Mouse (Mus musculus): ENCODE measurements around the gene Olfr853. TPM values are rescaled to one million over a fixed set of nuclear protein-coding genes. Genes with fewer than 3 reads are reported as not detected.

Olfr853 gene
- polyA plus RNA-seq (2012; rRNA removed), result not detected in 2 replicates

DNA sequence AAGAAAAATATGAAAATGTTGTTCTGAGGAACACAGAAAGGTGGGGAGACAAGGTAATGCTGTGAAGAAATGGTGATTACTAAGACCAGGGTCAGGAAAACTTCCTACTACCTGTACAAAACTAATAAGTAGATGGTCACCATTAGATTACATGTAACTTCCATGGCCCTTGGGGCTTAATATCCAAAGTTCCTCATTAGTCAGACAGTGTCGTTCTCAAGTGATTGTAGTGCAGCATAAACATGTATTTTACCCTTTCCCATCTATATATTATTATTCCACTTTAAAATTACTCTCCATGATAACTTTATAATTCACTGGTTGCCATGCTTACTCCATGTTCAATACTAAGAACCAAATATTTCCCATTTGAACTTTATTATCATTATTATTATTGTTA is at the start of gene Olfr853:
TSS of gene Olfr853 (minus strand) at position 101 of the 400 bp plus-strand sequence.

DNA sequence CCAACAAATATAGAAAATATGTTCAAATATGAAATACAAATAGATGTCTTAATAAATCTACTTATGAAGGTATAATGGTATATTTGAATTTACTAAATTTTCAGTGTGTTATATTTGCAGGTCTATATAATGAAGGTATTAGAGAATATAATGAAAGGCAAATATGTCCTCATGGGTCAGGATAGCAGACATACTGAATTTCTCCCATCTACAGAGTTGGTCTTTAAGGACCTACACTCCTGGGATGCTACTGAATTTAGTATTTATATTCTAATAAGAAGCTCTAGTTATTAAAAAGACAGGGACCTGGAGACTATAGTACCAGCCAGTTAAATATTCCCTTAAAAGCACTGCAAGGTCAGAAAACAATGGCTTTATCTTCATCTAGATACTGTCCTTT is 41.4 kb upstream of the Olfr853 start, which contains the start of gene Olfr855:
TSS of gene Olfr855 (plus strand) at position 301 of the 400 bp plus-strand sequence.

DNA sequence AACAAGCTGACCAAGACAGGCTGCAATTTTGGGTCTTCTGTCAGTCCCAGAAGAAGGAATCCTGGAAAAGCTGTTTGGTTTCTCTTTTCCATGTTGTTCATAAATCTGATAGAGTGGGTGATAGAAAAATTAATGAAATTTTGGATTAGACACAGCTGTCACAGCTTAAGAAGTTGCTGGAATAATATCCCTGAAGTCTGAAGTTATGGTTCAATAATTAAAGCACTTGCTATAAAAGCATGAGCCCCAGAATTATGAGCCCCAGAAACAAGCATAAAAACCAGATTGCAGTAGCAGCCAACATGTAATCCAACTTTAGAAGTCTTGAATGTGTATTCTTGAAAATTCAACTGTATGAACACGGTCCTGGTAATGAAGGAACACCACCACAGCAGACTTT is 26.4 kb upstream of the Olfr853 start, which contains the start of gene Olfr854:
TSS of gene Olfr854 (minus strand) at position 101 of the 400 bp plus-strand sequence.

DNA sequence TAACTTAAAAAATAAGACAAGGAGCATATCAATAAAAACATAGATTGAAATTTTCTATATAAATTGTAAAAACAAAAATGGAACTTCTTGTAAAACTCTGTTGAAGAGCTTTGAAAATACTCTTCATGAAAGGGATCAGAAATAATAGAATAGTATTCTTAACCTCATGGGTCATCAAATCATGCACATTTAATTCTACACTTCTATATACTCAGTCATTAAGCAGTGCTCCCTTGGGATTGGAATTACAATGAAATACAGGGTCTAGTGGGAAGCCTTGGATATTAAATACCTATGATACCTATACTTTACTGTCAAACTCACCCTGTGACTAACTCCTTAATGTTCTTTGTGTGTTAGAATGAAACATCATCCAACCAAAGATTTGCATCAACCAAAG is 47.9 kb downstream of the Olfr853 start, which contains the start of gene Olfr851:
TSS of gene Olfr851 (plus strand) at position 301 of the 400 bp plus-strand sequence.

Other genes starting within 250 kb of the Olfr853 start
- not detected in 2 replicates for gene Olfr844, start 224.7 kb downstream of the Olfr853 start, polyA plus RNA-seq (2012; rRNA removed)
- gene Olfr845, start 204.6 kb downstream of the Olfr853 start, polyA plus RNA-seq (2012; rRNA removed), result not detected in 2 replicates
- not detected in 2 replicates for gene Olfr846, start 177.1 kb downstream of the Olfr853 start, polyA plus RNA-seq (2012; rRNA removed)
- gene Olfr847, start 162.4 kb downstream of the Olfr853 start, polyA plus RNA-seq (2012; rRNA removed), result not detected in 2 replicates
- gene Olfr849, start 100.8 kb downstream of the Olfr853 start, polyA plus RNA-seq (2012; rRNA removed), result not detected in 2 replicates
- not detected in 2 replicates for gene Olfr850, start 62.8 kb downstream of the Olfr853 start, polyA plus RNA-seq (2012; rRNA removed)
- gene Olfr851, start 47.8 kb downstream of the Olfr853 start, polyA plus RNA-seq (2012; rRNA removed), result not detected in 2 replicates
- not detected in 2 replicates for gene Olfr854, start 26.3 kb upstream of the Olfr853 start, polyA plus RNA-seq (2012; rRNA removed)
- gene Olfr855, start 41.5 kb upstream of the Olfr853 start, polyA plus RNA-seq (2012; rRNA removed), result not detected in 2 replicates
- gene Zfp317, start 81.0 kb upstream of the Olfr853 start, polyA plus RNA-seq (2012; rRNA removed), result 4.2 and 4.3 TPM in 2 replicates
- not detected in 2 replicates for gene Olfr857, start 168.4 kb upstream of the Olfr853 start, polyA plus RNA-seq (2012; rRNA removed)
- not detected in 2 replicates for gene Olfr58, start 239.2 kb upstream of the Olfr853 start, polyA plus RNA-seq (2012; rRNA removed)

Measured in liver, embryonic 18 days (tissue).